Mouse (Mus musculus) midbrain, embryonic 10.5 days (tissue): ENCODE measurements around the gene Smarcad1. TPM values are rescaled to one million over a fixed set of nuclear protein-coding genes. Genes with fewer than 3 reads are reported as not detected.
A peak's percentile ranks its signal among the peaks of the same experiment; 100 is the strongest.

Experiments used
- DNase-seq: peaks from one replicate; pipeline ENCODE4 v3.0.0-alpha.2; 2017; ENCODE audit warnings: low spot score
- H3K27ac ChIP-seq: fragments of 300-500 bp; sonication (generic); replicated peaks from 2 replicates; pipeline ENCODE4 v1.5.1; 2016; ENCODE audit warnings: mild to moderate bottlenecking
- H3K27me3 ChIP-seq: fragments of 300-500 bp; sonication (generic); 2 replicates; pipeline ENCODE4 v1.6.1; 2016; ENCODE audit warnings: low read depth, mild to moderate bottlenecking; ENCODE audit not compliant: poor library complexity, severe bottlenecking
- H3K36me3 ChIP-seq: fragments of 300-500 bp; sonication (generic); 2 replicates; pipeline ENCODE4 v1.6.1; 2016; ENCODE audit warnings: mild to moderate bottlenecking, moderate library complexity
- H3K4me1 ChIP-seq: fragments of 300-500 bp; sonication (generic); 2 replicates; pipeline ENCODE4 v1.6.1; 2016
- H3K4me3 ChIP-seq: fragments of 300-500 bp; sonication (generic); 2 replicates; pipeline ENCODE4 v1.5.1; 2016; ENCODE audit warnings: mild to moderate bottlenecking, moderate library complexity
- H3K9me3 ChIP-seq: fragments of 300-500 bp; sonication (generic); replicated peaks from 2 replicates; pipeline ENCODE4 v1.6.1; 2016; ENCODE audit warnings: mild to moderate bottlenecking
- WGBS: fragments of 180-500 bp; shearing (Covaris S2); methylation state at CpG from one replicate; pipeline ENCODE4 v1.1.7; 2016; 5-methylcytosine and 5-hydroxymethylcytosine counted together
- polyA plus RNA-seq: library from polyadenylated mRNA; unstranded; fragments of >200 nt; fragmentation: Nextera tagmentation; extraction: Ambion mirVana; gene quantifications from 2 replicates; pipeline ENCODE4 v1.2.1, GENCODE M21; 2016

Smarcad1 gene
- polyA plus RNA-seq, 1 experiment from 2014 or later: 116 TPM

GRCm38 (mm10) chr6:65126074-65126726, 83.8 kb downstream of the Smarcad1 start:
- no peaks in the 10 kb centered on the region for H3K27me3 ChIP-seq
- DNase-seq: peak; percentile 43
- H3K9me3 ChIP-seq: no peaks in the 10 kb centered on the region
- H3K4me1 ChIP-seq: no peaks in the 10 kb centered on the region
- 26% methylated on average over 2 of the region's 2 CpGs for WGBS
- H3K36me3 ChIP-seq: 0 out of 2 replicates have a peak, but pooled peaks cover 10% of the 10 kb centered on the region
- no peak overlapping the region for H3K4me3 ChIP-seq
- H3K27ac ChIP-seq: no peak overlapping the region

- H3K4me1 ChIP-seq: peaks cover 9% of the 10 kb centered on the region
- peaks cover 8% of the 10 kb centered on the region; the same call in 1 of the 2 replicates for H3K36me3 ChIP-seq
- H3K9me3 ChIP-seq: no peaks in the 10 kb centered on the region
- DNase-seq: peak; percentile 38
- peak overlapping the region; percentile 42 for H3K27ac ChIP-seq
- H3K4me3 ChIP-seq: no peak overlapping the region
- no peaks in the 10 kb centered on the region for H3K27me3 ChIP-seq
- WGBS: 30% methylated on average over 6 of the region's 6 CpGs
Measured at GRCm38 (mm10) chr6:65132376-65132775, 90.0 kb downstream of the Smarcad1 start.

DNA sequence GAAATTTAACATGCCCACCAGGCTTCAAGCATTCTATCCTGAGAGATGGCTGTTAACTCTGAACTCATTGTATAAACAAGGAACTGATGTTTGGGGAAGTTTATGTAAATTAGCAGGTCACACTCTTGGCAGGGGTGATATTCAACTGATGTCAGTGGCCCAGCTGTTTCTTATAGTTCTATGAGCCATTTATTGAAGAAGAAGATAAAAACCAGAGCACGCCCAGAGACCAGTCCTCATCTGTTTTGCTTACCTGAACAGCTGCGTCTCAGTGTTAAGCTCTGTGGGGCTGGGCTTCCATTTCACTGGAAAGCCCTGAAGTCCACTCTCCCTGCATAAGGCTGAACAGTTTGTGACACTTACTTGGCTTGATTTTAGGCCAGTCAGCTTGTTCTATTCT, 95.4 kb downstream of the Smarcad1 start:
- Histone ChIP-seq H3K9me3 (no peaks in the 10 kb centered on the region), H3K4me3 (no peak overlapping the region), H3K27me3 (no peaks in the 10 kb centered on the region), H3K36me3 (no peaks in the 10 kb centered on the region), H3K27ac (peak overlapping the region; percentile 59; the same call in 1 of the 2 replicates), H3K4me1 (peaks cover 41% of the 10 kb centered on the region)
- 60% methylated on average over 2 of the region's 2 CpGs for WGBS
- no peak for DNase-seq

GRCm38 (mm10) chr6:65138243-65138642, 95.9 kb downstream of the Smarcad1 start:
- no peak overlapping the region for H3K4me3 ChIP-seq
- no peak for DNase-seq
- no peaks in the 10 kb centered on the region for H3K27me3 ChIP-seq
- 92% methylated on average over 1 of the region's 1 CpGs for WGBS
- peak overlapping the region; percentile 59; the same call in 1 of the 2 replicates for H3K27ac ChIP-seq
- H3K9me3 ChIP-seq: no peaks in the 10 kb centered on the region
- peaks cover 41% of the 10 kb centered on the region for H3K4me1 ChIP-seq
- H3K36me3 ChIP-seq: no peaks in the 10 kb centered on the region

DNA sequence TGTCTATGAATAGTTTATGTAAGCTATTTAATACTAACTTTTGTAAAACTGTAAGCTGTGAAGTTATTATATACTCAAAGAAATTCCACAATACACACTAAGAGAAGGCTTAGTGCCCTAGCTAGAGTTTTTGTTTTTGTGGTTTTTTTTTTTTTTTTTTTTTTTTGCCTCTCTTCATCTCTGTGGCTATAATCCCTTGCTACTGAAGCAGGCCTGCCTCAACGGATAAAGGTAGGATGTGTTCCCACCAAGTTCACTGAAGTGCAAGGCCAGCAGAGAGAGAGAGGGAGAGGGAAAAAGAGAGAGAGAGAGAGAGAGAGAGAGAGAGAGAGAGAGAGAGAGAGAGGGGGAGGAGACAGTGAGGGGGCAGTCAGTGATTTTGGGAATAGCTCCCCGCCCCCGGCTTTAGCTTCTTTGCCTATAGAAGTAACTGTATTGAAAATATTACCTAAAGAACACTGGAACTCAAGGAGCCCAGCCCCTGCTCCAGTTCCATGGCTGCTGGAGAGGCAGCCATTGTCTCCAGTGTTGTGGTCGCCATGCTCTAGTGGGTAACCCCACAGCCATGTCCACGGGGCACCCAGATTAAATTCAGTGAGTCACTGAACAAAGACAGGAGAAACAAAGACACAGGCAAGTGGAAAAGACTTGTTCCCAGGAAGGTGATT, 97.8 kb downstream of the Smarcad1 start:
- Histone ChIP-seq H3K27ac (peak overlapping the region; percentile 83), H3K4me3 (no peak overlapping the region), H3K36me3 (no peaks in the 10 kb centered on the region), H3K9me3 (no peaks in the 10 kb centered on the region), H3K4me1 (peaks cover 60% of the 10 kb centered on the region), H3K27me3 (no peaks in the 10 kb centered on the region)
- WGBS: 35% methylated on average over 5 of the region's 5 CpGs
- DNase-seq: peak; percentile 57

DNA sequence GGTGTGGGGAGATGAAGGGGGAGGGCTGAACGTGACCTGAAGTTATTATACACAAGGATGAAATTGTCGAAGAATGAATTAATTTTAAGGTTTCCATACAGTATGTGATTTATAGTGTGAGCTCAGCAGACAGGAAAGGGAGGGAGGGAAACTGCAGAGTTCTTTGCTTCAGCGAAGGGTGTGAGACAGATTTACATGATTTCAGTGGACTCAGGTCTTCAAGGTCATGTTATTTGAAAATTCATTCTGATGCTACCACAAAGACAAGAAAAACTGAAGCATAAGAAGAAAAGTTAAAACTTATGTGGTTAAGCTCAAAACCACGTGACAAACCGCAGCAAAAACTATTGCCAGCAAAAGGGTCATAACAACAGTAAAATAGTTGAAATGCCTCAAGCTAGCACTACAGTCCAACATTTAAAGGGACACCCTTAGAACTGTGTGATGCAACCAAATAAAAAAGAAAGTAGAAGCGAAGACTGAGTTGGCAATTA, 98.4 kb downstream of the Smarcad1 start:
- no peak overlapping the region for H3K4me3 ChIP-seq

GRCm38 (mm10) chr6:65142316-65142715, 99.9 kb downstream of the Smarcad1 start:
- H3K27me3 ChIP-seq: no peaks in the 10 kb centered on the region
- H3K9me3 ChIP-seq: no peaks in the 10 kb centered on the region
- peaks cover 61% of the 10 kb centered on the region for H3K4me1 ChIP-seq
- H3K27ac ChIP-seq: peak overlapping the region; percentile 30
- no peak overlapping the region for H3K4me3 ChIP-seq
- 95% methylated on average over 1 of the region's 1 CpGs for WGBS
- H3K36me3 ChIP-seq: no peaks in the 10 kb centered on the region
- DNase-seq: no peak

More for the DNA sequence above, 98.4 kb downstream of the Smarcad1 start:
- Histone ChIP-seq H3K4me1 (peaks cover 61% of the 10 kb centered on the region), H3K9me3 (no peaks in the 10 kb centered on the region), H3K27me3 (no peaks in the 10 kb centered on the region), H3K27ac (peak overlapping the region; percentile 83), H3K36me3 (no peaks in the 10 kb centered on the region)
- 73% methylated on average over 6 of the region's 6 CpGs for WGBS
- DNase-seq: no peak

- DNase-seq: peak; percentile 21
- WGBS: 39% methylated on average over 16 of the region's 16 CpGs
Measured at GRCm38 (mm10) chr6:65144621-65145205, 102.3 kb downstream of the Smarcad1 start, which contains the start of gene Hpgds. Hpgds (minus strand) TSS chr6:65144908.

DNA sequence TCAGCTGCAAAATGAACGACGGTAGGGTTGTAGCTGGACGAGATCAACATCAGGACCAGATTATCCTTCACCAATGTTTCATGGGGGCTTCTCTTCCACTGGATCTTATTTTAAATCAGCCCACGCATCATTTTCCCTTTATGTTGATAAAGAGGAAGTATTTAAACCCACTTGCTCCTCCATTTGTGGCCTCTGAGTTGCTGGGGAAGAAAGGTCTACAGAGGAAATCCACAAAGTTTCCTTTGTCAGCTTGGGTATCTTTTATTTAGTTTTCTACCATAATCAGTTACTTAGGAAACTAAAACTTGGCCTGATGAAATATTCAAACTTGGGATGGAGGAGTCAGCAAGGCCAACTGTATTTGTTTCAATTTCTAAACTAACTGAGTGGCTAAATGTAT, 104.0 kb downstream of the Smarcad1 start:
- 96% methylated on average over 4 of the region's 4 CpGs for WGBS
- Histone ChIP-seq H3K27ac (no peak overlapping the region), H3K4me1 (peaks cover 32% of the 10 kb centered on the region), H3K27me3 (no peaks in the 10 kb centered on the region), H3K4me3 (no peak overlapping the region), H3K9me3 (no peaks in the 10 kb centered on the region), H3K36me3 (no peaks in the 10 kb centered on the region)
- no peak for DNase-seq

More at GRCm38 (mm10) chr6:65144621-65145205, 102.3 kb downstream of the Smarcad1 start, which contains the start of gene Hpgds:
- Histone ChIP-seq H3K4me1 (peaks cover 45% of the 10 kb centered on the region), H3K27ac (peak within 1 kb of the TSS; percentile 38; the same call in 1 of the 2 replicates), H3K4me3 (peak within 1 kb of the TSS; percentile 23), H3K27me3 (no peaks in the 10 kb centered on the region), H3K9me3 (no peaks in the 10 kb centered on the region), H3K36me3 (no peaks in the 10 kb centered on the region)

- 0 out of 2 replicates have a peak overlapping the region, but pooled peaks have one; percentile 38 for H3K27ac ChIP-seq
Measured at GRCm38 (mm10) chr6:65150703-65151102, 108.3 kb downstream of the Smarcad1 start.

GRCm38 (mm10) chr6:65153570-65153969, 111.2 kb downstream of the Smarcad1 start:
- H3K4me3 ChIP-seq: no peak overlapping the region
- DNase-seq: no peak
- 83% methylated on average over 3 of the region's 3 CpGs for WGBS
- no peaks in the 10 kb centered on the region for H3K36me3 ChIP-seq
- no peak overlapping the region for H3K27ac ChIP-seq
- no peaks in the 10 kb centered on the region for H3K9me3 ChIP-seq
- H3K4me1 ChIP-seq: peaks cover 4% of the 10 kb centered on the region
- H3K27me3 ChIP-seq: no peaks in the 10 kb centered on the region

More at GRCm38 (mm10) chr6:65150703-65151102, 108.3 kb downstream of the Smarcad1 start:
- peaks cover 4% of the 10 kb centered on the region for H3K4me1 ChIP-seq
- H3K9me3 ChIP-seq: no peaks in the 10 kb centered on the region
- peak; percentile 29 for DNase-seq
- H3K4me3 ChIP-seq: peak overlapping the region; percentile 36; the same call in 1 of the 2 replicates
- no peaks in the 10 kb centered on the region for H3K36me3 ChIP-seq
- WGBS: 7% methylated on average over 22 of the region's 22 CpGs
- no peaks in the 10 kb centered on the region for H3K27me3 ChIP-seq

DNA sequence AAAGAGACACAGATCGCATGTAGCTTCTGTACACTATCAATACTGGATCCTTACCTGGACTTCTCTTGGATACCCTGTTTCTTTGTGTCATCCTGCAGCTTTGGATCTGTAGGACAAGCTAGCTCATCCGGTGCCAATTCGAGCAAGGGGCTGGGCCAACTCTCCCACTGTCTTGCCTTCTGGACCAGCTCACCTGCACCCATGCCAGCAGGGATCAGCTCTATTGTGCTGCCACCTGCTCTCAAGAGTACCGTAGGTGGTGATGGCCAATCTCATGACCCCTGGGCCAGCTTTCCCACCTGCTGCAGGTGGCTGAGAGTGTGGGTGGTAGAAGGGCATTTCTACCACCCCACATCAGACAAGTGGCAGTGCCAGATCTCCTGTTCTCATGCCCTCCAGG, 114.7 kb downstream of the Smarcad1 start:
- DNase-seq: no peak
- no peak overlapping the region for H3K4me3 ChIP-seq
- no peaks in the 10 kb centered on the region for H3K4me1 ChIP-seq
- H3K27ac ChIP-seq: no peak overlapping the region
- WGBS: 94% methylated on average over 4 of the region's 4 CpGs
- no peaks in the 10 kb centered on the region for H3K9me3 ChIP-seq
- no peaks in the 10 kb centered on the region for H3K36me3 ChIP-seq
- no peaks in the 10 kb centered on the region for H3K27me3 ChIP-seq
